8 mouse cellular contexts compared by ENCODE assay signal in genomic region chr2:119594113-119594981, GRCm38 (mm10). TPM values are rescaled to one million over a fixed set of nuclear protein-coding genes. Genes with fewer than 3 reads are reported as not detected.
DNase-seq lines count a peak whose midpoint lies in the region; ATAC-seq lines count a peak whose summit lies in the region.

No protein-coding gene starts in this region.

- peaks cover 36% of the 10 kb centered on the region for H3K36me3 ChIP-seq in hindbrain, embryonic 14.5 days (replicated peaks; ENCODE audit: control insufficient read depth, insufficient read depth)

- H3K9me3 ChIP-seq in hindbrain, embryonic 14.5 days (ENCODE audit: control insufficient read depth, low read length), result no peaks in the 10 kb centered on the region

- peak overlapping the region; percentile 87 for H3K27ac ChIP-seq in hindbrain, embryonic 14.5 days

- ATAC-seq in hindbrain, embryonic 14.5 days (ENCODE audit: low FRiP score), result peak; percentile 99

- H3K4me2 ChIP-seq in hindbrain, embryonic 14.5 days (replicated peaks), result peak overlapping the region; percentile 61

- peak overlapping the region; percentile 93 for H3K4me3 ChIP-seq in hindbrain, embryonic 14.5 days (replicated peaks; ENCODE audit: low read length)

- peak; percentile 98 for DNase-seq in R1 (ENCODE audit: low read depth, low spot score)
- DNase-seq in cerebellum, postnatal 25 days, result peak; percentile 97 to 99
- peak; percentile 92 to 97 for DNase-seq in frontal cortex, postnatal 25 days (ENCODE audit: low spot score in 2 of 2)
- peak; percentile 99 for DNase-seq in hindbrain, embryonic 14.5 days (ENCODE audit: low spot score)
- peak; percentile 93 to 96 for DNase-seq in layer of hippocampus, postnatal 36 days
- peak; percentile 99 for DNase-seq in lung, postnatal 36 days
- peak; percentile 98 for DNase-seq in retina, postnatal 1 day
- peak; percentile 85 to 95 for DNase-seq in urinary bladder, adult 18-20 months (ENCODE audit: low spot score in 2 of 2)

- peak overlapping the region; percentile 89 for H3K9ac ChIP-seq in hindbrain, embryonic 14.5 days

- H3K4me1 ChIP-seq in hindbrain, embryonic 14.5 days (replicated peaks; ENCODE audit: control insufficient read depth, insufficient read depth, low read length), result peaks cover 19% of the 10 kb centered on the region

- under 1% methylated on average over 61 of the region's 61 CpGs for WGBS in hindbrain, embryonic 14.5 days

- no peaks in the 10 kb centered on the region for H3K27me3 ChIP-seq in hindbrain, embryonic 14.5 days (ENCODE audit: control insufficient read depth, insufficient read depth, low read length)

RNA-seq across cellular contexts. Expression of gene Nusap1, which starts 23.8 kb away (rescaled TPM):
- 11.0 and 13.8 TPM in 2 replicates for polyA plus RNA-seq in hindbrain, embryonic 14.5 days (2014; fragmentation: Nextera tagmentation; extraction: Ambion mirVana)
- total RNA-seq in layer of hippocampus, postnatal 36 days (2021), result under 1 TPM; 0.60 to 0.83 TPM

RNA-seq across cellular contexts. Expression of gene Oip5, which starts 23.9 kb away (rescaled TPM):
- polyA plus RNA-seq in hindbrain, embryonic 14.5 days (2014; fragmentation: Nextera tagmentation; extraction: Ambion mirVana), result 3.2 and 6.1 TPM in 2 replicates
- total RNA-seq in layer of hippocampus, postnatal 36 days (2021), result under 1 TPM; 0.35 to 0.56 TPM

RNA-seq across cellular contexts. Expression of gene Chp1, which starts 46.9 kb away (rescaled TPM):
- polyA plus RNA-seq in hindbrain, embryonic 14.5 days (2014; fragmentation: Nextera tagmentation; extraction: Ambion mirVana), result 58.5 and 59.1 TPM in 2 replicates
- 100 to 1,000 TPM; 144 to 146 TPM for total RNA-seq in layer of hippocampus, postnatal 36 days (2021)

RNA-seq across cellular contexts. Expression of gene Exd1, which starts 46.9 kb away (rescaled TPM):
- polyA plus RNA-seq in hindbrain, embryonic 14.5 days (2014; fragmentation: Nextera tagmentation; extraction: Ambion mirVana), result 0.34 and 1.0 TPM in 2 replicates
- total RNA-seq in layer of hippocampus, postnatal 36 days (2021), result under 1 TPM; 0.46 to 0.47 TPM

Comparison
In these comparisons a context has a peak if more than half of its experiments do, and no peak if none do; other contexts are left out.
1. Peak in every context shown above with its lines: DNase-seq, ATAC-seq, H3K4me3 ChIP-seq and H3K27ac ChIP-seq.